Mouse (Mus musculus) kidney, adult 11 months (tissue): ENCODE measurements around the gene Apobr.

ENCODE experiments used
- DNase-seq: peaks from one replicate; pipeline ENCODE4 v3.0.0; 2022

Apobr gene

DNA sequence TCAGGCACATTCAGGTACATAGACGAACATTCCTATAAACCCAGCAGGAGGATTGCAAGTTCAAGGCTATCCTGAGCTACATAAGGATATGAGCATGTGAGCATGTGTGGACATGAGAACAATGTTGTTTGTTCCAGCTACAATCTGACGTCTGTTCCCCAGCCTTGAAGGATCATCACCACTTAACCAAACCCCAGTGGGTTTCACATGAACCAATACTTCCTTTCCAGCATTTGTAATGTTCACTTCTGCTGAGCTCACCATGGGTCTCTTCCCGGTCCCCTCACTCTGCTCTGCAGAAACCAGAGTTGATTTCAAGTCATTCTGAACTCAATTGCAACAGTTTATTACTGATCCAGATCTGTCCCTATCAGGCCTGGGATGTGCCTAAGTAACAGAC is 17.9 kb downstream of the Apobr start:
- DNase-seq: no peak

DNA sequence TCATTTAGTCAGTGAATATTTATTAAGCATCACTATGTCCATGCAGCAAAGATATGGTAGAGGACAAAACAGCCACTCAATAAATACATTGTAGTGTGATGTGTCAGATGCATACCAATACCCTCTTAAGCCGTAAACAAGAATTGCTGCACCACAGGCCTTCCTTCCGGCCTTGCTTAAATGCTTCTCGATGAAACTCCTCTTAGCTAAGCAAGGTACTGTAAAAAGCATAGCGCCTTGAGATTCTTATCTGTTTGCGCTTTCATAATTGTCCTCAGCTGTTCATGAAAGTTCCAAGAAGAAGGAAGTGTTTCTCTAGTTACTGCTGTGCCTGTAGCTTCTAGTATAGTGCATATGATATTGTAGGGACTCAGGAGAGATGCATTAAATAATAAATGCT is 21.9 kb downstream of the Apobr start:
- no peak for DNase-seq

DNA sequence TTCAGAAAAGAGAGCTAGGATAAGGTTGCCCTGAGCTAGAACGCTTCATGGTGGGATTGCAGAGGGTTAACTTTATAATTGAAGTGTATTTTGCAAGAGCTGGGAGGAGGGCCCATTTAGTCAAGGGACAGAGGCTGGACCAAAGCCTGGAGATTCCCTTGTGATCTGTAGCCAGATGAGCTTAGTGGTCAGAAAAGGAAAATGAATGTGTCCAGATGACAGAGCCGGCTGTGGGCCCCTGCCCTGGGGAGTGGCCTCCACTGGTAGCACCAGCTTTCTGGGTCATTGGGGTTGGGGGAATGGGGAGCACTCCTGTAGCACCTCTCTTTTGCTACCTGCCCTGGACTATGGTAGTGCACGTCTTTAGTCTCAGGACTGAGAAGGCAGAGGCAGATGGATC is 22.3 kb downstream of the Apobr start:
- DNase-seq: no peak

DNA sequence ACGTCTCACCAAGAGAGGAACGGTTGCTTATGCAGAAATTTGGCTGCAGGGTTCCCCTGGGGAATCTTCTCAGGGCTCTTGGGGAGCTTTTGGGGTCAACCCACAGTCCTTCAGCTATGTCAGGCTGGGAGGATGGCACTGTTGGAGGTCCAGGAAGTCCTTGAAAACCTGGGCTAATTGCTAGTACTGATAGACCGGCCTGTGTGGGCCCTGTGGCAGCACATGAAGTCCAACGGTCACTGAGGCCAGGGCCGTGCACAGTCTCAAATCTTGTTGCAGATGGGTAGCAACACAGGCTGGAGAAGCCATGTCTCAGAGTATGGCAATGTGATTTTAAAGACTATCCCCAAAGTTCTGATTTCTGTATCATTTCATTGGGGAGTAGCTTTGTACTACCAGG is 23.1 kb downstream of the Apobr start:
- DNase-seq: no peak

DNA sequence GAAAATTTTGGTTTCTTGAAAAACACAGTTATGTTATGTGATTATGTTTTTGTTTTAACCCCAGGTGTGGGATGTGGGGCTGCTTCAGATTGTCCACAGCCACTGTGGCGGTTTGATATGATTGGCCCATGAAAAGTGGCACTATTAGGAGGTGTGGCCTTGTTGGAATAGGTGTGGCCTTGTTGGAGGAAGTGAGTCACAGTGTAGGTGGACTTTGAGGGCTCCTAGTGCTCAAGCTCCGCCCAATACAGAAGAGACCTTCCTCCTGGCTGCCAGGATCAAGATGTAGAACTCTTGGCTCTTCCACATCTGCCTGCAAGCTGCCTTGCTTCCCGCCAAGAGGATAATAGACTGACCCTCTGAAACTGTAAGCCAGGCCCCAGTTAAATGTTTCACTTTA is 28.0 kb downstream of the Apobr start:
- no peak for DNase-seq

DNA sequence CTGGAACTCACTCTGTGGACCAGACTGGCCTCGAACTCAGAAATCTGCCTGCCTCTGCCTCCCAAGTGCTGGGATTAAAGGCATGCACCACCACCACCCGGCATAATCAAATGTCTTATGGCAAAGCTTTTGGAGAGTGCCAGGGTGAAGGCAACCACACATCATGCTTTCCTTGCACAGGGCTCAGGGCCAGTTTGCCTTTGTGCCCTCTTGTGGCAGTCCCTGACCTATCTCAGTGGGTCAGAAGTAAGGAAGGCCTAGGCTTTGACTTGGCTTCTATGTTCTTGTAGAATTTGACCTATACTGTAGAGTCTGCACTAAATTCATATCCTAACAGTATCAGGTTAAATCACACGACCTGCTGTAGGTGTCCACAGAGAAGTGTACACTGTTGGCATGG is 32.0 kb downstream of the Apobr start:
- no peak for DNase-seq

DNA sequence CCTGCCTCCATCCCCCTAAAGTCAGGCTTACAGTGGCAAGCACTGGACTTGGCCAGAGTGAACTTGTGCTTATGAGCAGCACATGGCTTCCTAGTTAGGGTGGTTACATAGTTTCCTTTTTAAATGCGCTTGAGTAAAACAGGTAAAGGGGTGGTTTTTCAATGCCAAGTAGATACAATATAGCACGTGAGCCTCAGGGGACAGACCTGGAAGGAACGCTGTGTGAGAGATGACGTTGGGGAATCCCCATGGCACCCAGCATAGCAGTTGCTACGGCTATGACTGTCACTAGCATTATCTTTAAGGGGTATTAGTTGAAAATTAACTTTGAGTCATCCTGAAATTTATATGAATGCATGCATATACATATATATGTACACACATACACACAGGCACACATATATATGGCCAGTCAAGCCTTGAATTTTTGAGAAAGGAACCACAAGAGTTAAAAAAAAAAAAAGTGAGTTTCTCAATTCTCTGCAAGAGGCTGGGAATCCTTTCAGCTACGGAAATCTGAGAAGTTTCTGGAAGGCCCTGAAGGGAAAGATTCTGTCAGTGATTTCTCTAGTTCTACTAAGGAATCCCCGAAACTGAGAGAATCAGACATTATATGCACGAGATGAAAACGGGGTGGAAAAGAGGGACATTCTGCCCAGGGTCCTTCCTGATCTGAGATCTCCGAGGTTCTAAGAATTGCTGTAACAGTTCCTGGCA is 35.0 kb downstream of the Apobr start:
- no peak for DNase-seq

DNA sequence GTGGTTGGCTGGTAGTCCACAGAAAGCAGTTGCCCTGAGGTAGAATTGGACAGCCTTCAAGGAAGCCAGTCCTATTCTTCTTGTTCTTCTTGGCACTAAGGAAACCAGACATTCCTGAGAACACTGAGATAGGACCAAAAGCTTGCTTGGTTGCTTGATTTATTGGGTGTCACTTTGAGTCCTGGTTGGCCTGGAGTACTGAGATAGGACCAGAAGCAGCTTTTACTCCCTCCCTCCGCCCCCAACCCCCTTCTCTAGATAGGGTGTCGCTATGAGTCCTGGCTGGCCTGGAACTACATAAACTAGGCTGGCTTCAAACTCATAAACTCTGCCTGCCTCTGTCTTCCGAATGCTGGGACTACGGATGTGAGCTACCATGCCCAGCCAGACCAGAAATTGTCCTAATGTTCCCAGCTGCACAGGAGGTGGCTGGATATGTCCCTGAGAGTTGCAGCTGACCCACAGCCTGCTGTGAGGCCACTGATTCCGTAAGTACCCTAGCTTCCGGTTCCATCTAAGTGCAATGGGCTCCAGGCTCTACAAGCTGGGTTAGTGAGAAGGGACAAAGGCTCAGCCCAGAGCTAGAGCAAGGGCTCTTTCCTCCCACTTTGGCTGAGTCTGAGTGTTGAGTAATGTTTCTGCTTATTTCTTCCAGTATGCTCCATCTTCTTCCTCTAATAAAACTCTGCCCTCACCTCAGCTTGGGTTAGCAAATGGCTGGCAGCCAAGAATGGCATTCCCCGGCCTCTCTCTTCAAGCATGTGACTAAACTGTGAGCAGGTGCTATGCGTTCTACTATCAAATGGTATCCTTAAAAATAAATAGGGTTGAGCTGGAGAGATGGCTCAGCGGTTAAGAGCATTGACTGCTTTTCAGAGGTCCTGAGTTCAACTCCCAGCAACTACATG is 37.0 kb downstream of the Apobr start:
- DNase-seq: no peak

DNA sequence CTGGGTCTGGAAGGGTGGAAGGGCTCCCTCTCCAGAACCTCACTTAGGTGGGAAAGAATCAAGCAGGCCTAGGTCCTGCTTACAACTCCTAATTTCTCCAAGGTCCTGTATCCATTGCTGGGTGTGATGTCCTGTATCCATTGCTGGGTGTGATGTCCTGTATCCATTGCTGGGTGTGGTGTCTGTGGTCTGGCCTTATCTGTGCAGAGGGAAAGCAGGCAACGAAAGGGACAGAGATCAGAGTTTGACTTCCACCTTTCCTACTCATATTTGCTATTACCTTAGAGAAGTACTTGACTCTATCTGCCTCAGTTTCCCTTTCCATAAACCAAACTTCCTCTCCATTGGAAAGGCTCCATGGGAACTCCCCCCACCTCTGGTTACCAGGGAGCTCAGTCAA is 38.6 kb downstream of the Apobr start:
- DNase-seq: no peak

DNA sequence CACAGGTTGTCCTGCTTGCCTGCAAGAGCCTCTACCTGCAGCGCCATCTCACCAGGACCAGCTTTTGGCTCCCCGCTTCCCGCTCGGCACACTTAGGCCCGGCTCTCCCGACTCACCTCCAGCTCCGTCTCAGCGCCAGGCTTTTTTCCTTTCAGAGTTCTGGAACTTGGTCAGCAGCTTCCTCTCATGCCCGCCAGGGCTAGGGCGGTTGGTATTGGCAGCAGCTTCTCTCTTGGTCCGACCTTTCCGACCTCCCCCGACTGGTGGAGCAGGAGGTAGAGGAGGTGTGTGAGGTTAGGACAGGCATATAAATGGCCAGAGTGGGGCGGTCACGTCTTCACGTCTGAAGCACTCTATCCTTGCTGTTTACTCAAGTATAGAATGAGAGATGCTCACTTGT is 40.0 kb downstream of the Apobr start:
- no peak for DNase-seq

DNA sequence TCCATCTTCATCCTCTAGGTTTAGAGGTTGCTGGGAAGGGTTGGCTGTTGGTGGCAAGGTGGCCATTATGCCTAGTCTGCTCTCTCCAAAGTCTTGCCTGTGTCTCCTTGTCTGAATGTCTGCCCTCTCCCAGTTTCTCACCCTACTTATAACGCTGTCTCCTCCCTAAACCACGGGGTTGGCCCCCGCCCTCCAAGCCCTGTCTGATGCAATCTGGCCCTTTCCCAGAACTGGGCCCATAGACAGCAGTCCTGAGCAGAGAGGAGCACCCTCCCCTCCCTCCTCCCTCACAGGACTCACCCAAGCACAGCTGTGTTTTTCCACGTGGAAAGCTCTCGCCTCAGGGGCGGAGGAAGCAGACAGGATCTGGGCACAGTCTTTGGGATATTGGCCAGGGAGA is 40.6 kb downstream of the Apobr start:
- peak; percentile 79 for DNase-seq

DNA sequence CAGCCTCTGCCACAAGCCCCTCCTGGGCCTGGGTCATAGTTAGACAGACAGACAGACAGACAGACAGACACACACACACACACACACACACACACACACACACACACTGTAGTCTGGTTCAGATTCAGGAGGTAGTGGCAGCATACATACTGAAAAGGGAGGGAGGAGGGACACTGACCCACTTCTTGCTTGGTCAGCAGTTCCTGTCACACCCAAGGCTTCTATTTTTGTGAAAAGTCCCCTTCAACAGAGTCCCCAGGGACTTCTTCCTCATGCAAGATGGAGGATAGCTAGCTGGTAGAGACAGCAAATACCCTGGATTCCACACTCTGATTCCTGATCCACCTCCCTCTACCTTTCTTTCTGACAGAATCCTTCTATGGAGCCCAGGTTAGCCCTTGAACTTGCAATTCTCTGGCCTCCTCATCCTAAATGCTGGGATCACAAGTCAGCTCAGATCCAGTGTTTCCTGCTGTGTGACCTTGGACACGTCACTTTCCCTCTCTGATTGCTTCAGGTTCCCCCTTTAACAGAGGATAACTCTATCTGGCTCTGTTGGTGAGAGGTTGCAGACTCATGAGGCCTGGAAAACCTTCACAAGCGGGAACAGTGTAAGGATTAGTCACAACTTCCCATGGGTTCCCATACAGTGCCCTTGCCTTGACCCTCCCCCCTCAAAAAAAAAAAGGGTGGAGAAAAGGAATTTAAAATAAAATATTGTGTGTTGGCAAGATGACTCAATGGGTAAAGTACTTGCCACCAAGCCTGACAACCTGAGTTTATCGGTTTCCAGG is 41.3 kb downstream of the Apobr start:
- DNase-seq: no peak

DNA sequence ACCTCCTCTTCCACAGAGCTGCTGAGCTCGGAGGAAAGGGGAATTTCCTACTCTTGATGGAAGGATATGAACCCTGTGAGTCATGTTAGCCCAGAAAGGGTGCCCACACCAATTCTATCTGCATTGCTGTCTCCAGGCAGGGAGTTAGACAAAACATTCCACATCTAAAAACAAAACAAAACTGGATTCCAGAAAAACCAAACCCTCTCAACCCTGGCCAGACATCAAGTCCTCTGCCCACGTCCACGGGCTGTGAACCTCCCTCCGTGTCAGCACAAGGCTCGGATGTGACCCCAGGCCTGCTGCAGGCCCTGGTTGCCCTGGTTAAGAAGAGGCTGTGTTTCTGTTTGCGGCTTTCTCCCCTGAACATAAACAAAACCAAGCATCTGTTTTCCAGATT is 43.4 kb downstream of the Apobr start:
- no peak for DNase-seq

DNA sequence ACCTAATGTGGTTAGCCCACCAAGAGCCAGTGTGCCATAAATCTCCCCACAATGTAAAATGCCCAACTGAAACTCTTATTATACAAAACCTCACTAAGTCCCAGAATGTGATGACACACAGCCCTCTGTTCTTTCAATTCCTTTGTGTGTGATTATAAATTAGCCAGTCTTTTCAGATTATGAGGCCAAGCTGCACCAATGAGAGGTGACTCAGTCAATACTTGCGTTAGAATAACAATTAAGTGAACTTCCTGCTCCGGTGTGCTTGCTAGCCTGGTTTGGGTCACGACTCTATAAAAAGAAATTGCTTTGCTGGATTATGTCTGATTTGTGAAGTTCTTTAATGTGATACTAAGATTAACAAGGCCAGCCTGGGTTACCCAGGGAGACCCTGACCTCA is 45.2 kb downstream of the Apobr start:
- no peak for DNase-seq

DNA sequence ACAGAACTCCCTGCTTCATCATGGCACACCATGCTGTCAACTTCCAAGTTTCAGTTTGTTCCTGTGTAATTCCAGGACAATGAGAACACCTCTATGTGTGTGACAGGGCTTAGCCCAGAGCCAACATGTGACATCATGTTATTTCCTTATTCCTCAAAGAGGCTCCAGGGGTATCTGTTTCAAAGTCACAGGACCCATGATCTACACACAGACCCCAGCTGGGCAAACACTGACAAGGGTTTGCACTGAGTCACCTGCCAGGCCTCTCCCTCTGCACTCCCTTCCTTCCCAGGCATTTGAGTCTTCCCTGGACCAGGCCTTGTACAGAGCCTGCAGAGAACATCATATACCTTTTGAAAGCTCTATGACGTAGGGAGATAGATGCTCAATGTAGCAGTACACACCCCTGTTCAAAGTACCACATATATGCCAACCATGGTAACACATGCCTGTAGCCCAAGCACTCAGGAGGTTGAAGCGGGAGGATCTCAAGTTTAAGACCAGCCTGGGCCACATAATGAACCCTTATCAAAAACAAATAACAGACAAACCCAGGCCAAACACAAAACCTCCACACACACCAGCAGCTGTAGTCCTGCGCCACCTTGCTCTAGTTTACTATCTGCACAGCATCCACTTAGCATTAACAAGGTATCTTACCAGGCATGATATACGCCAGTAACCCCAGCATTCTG is 46.2 kb downstream of the Apobr start, which contains the start of gene Nupr1:
TSS of gene Nupr1 (minus strand) at position 38 of the 695 bp plus-strand sequence.
- DNase-seq: no peak

DNA sequence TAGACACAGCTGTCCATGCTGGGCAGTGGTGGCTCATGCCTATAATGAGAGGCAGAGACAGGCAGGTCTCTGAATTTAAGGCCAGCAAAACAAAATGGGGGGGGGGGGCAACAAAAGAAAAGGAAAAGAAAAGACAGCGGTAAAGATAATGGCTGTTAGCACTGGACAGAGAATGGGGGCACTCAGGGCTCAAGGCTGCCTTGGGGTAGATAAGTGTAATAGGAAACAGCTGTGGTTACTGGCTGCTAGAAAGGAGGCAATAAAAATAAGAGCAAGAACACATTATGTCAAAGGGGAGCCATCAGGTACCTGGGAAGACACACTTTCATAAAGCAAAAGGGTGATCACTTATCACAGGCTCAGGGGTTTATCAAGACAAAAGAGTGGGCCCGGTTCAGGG is 47.7 kb downstream of the Apobr start:
- no peak for DNase-seq

DNA sequence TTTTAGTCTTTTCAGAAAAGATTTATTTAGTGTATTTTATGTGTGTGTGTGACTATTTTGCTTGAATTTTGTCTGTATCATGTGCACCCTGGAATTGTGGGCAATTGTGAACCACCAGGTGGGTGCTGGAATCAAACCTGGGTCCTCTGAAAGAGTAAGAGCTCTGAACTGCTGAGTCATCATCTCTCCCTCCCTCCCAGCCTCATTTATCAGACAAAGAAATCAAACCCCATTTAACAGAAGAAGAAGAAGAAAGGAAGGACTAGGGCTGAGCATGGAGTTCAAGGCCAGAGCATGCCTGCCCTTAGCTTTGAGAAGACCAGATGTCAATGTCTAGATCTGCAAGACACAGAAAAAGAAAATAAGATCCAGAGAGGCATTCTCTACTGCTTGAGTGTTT is 50.6 kb downstream of the Apobr start:
- no peak for DNase-seq

DNA sequence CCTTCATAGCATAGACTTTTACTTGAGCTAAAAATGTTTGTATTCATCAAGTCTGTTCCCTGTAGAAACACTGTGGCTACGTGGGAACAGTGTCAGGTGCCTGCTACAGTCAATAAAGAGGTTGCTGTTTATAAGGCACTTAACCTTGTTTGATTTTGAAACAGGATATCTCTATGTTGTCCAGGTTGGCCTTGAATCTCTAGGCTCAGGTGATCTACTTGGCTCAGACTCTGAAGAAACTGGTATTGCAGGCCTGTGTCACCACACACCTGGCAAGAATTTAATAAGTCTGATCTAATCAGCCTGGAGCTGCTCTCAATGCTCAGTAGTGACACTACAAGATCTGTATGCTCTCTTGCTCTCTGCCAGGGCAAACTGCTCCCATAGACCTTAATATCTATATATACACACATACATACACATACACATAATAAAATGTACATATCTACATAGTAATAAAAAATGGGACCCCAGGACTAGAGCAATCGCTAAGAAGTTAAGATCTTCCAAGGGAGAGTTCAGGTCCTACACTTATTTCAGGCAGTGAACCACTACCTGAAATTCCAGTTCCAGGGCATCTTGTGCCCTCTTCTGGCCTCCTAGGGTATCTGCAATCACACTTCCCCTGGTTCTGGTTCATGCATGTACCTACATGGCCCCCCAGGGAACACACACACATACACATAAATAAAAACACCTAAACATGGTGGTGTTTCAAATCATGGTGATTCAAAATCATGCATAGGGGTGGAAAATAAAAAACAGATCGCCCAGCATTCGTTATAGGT is 52.2 kb downstream of the Apobr start:
- DNase-seq: peak; percentile 45
